Mouse (Mus musculus) MEL (cell line): ENCODE data around the gene Ptgs1.

ENCODE experiments used
- CTCF ChIP-seq, 3 experiments: IDR thresholded peaks in 2 of 3; conservative IDR thresholded peaks in 1 of 3; 2 replicates each; pipeline ENCODE4 v1.5.1; 2011 to 2012; ENCODE audit warnings: low read length in 3 of 3, low read depth in 2 of 3, mild to moderate bottlenecking in 2 of 3, improper control_type of control experiment in 1 of 3, inconsistent platforms in 1 of 3, mixed read lengths in 1 of 3, moderate library complexity in 1 of 3; ENCODE audit not compliant: control insufficient read depth in 1 of 3, insufficient read depth in 1 of 3, poor library complexity in 1 of 3, severe bottlenecking in 1 of 3
- ELF1 ChIP-seq: IDR thresholded peaks from 2 replicates; pipeline ENCODE4 v1.6.1; 2014; ENCODE audit warnings: low read depth, mild to moderate bottlenecking, inconsistent platforms, low read length, improper control_type of control experiment, moderate library complexity
- EP300 ChIP-seq, 2 experiments: IDR thresholded peaks; 2 replicates each; pipeline ENCODE4 v1.6.1; 2011; ENCODE audit warnings: improper control_type of control experiment in 2 of 2, low read length in 2 of 2, low read depth in 1 of 2, mild to moderate bottlenecking in 1 of 2
- GATA1 ChIP-seq: IDR thresholded peaks from 2 replicates; pipeline ENCODE4 v1.6.1; 2011; ENCODE audit warnings: low read depth, low read length, improper control_type of control experiment
- MAZ ChIP-seq: IDR thresholded peaks from 2 replicates; pipeline ENCODE4 v1.6.1; 2012; ENCODE audit warnings: low read depth, mild to moderate bottlenecking, inconsistent platforms, low read length, improper control_type of control experiment
- NRF1 ChIP-seq: IDR thresholded peaks from 2 replicates; pipeline ENCODE4 v1.6.1; 2014; ENCODE audit warnings: low read depth, mild to moderate bottlenecking, inconsistent platforms, low read length, improper control_type of control experiment, moderate library complexity; ENCODE audit not compliant: poor library complexity, insufficient read depth, severe bottlenecking
- POLR2A ChIP-seq, 2 experiments: IDR thresholded peaks; 2 replicates each; pipeline ENCODE4 v1.6.1; 2011 to 2012; ENCODE audit warnings: low read length in 2 of 2, mild to moderate bottlenecking in 2 of 2, control low read depth in 1 of 2, improper control_type of control experiment in 1 of 2, low read depth in 1 of 2, moderate library complexity in 1 of 2; ENCODE audit not compliant: control insufficient read depth in 1 of 2, insufficient read depth in 1 of 2, poor library complexity in 1 of 2
- TCF12 ChIP-seq: IDR thresholded peaks from 2 replicates; pipeline ENCODE4 v1.6.1; 2014; ENCODE audit warnings: low read depth, mild to moderate bottlenecking, inconsistent platforms, low read length, improper control_type of control experiment, moderate library complexity
- ZMIZ1 ChIP-seq: IDR thresholded peaks from 2 replicates; pipeline ENCODE4 v1.6.1; 2012; ENCODE audit warnings: low read depth, mild to moderate bottlenecking, inconsistent platforms, low read length, improper control_type of control experiment, moderate library complexity

- TF ChIP-seq NRF1: no peak
- TF ChIP-seq TCF12: no peak
- TF ChIP-seq GATA1: no peak
- TF ChIP-seq ZMIZ1: no peak
- TF ChIP-seq POLR2A (IDR thresholded peaks at IDR 0.05; ENCODE audit: control insufficient read depth in 1 of 2, insufficient read depth in 1 of 2, low read depth in 1 of 2, low read length in 2 of 2, poor library complexity in 1 of 2): no peak
- TF ChIP-seq CTCF (IDR thresholded peaks at IDR 0.05 in 2 of 3, conservative IDR thresholded peaks at IDR 0.05 in 1 of 3; ENCODE audit: control insufficient read depth in 1 of 3, insufficient read depth in 1 of 3, low read depth in 2 of 3, low read length in 3 of 3, poor library complexity in 1 of 3, severe bottlenecking in 1 of 3): no peak
- TF ChIP-seq ELF1: no peak
- TF ChIP-seq EP300 (IDR thresholded peaks at IDR 0.05; ENCODE audit: low read depth in 1 of 2, low read length in 2 of 2): no peak
- no peak for TF ChIP-seq MAZ
Measured at GRCm38 (mm10) chr2:36198882-36199262, 31.4 kb upstream of the Ptgs1 start.
